Mouse (Mus musculus): ENCODE data around the gene Ctnna2.

The Ctnna2 gene

DNA sequence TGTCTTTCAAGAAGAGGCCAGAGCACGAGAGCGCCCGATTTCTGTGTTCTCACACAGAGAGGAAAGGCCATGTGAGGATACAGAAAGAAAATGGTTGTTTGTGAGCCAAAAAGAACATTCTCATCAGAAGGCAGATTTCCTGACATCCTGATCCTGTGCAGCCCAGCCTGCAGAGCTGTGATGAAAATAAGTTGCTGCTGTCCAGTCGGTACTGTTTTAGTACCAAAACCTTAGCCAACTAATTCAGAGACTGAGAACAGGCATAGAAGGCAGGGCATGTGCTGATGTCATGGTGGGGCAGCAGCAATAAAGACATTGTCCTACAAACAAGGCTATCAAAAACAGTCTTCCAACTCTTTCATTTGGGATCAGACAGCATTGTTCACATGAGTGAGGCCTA lies 549.1 kb downstream of the Ctnna2 start:
- no peak for DNase-seq (ENCODE audit: low read depth, low spot score)

DNA sequence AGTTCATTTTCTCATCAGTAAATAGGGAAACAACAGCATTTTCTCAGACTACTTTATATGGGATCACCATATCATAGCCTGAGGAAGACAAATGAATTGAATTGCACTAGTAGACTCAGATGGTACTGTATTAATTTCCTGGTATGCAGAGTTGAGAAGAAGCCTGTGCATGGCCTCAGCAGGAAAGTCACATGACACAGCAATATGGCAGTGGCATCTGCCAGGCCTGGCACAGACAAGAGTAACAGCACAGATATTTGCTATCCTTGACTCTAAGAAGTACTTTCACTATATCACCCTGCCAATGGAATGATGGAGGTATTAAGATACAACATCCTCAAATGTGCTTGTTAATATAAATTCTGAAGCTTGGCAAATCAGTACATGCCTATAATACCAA lies 553.8 kb downstream of the Ctnna2 start:
- no peak for DNase-seq (ENCODE audit: low read depth, low spot score)

GRCm38 (mm10) chr6:77424826-77425225 lies 554.7 kb downstream of the Ctnna2 start:
- DNase-seq (ENCODE audit: low read depth, low spot score), result no peak

- DNase-seq (ENCODE audit: low read depth, low spot score), result no peak
Measured at GRCm38 (mm10) chr6:77421564-77422139, 557.8 kb downstream of the Ctnna2 start.

- no peak for DNase-seq (ENCODE audit: low read depth, low spot score)
Measured at GRCm38 (mm10) chr6:77416999-77417398, 562.5 kb downstream of the Ctnna2 start.

DNA sequence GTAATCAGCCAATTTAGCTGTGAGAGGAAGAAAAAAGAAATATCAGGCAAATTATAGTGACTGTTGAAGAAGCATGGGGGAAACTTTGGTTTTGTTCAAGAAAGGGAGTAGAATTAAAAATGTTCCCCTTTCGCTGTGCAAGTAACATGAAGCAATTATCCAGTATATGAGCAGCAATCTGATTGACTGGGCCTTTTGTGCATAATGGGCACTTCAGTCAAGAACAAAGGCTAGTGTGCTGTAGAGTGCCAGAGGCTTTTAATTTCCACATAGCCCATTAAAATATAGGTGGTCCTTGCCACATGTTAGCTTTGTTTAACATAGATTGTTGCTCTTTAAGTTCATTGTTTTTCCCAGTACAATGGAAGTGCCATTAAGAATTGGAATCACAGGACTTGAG lies 566.0 kb downstream of the Ctnna2 start:
- no peak for DNase-seq (ENCODE audit: low read depth, low spot score)

- no peak for DNase-seq (ENCODE audit: low read depth, low spot score)
Measured at GRCm38 (mm10) chr6:77408481-77408880, 571.0 kb downstream of the Ctnna2 start.

DNA sequence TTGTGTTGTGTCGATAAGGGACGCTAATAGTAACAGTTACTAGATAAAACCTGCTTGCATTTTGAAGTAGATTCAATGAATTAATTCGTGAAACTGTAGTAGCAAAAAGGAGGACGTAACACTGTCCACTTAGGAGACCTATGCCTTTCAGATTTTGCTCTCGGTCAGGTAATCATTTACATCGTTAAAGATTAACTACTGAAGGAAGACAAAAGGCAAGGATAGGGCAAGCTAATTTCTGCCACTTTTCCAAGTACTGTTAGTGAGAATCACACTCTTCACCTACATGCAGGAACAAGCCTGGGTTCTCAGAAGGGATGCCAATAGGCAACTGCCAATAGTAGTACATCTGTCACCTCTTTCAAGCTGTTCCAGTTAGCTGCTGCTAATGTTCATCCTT lies 578.7 kb downstream of the Ctnna2 start:
- DNase-seq (ENCODE audit: low read depth, low spot score), result no peak

- DNase-seq (ENCODE audit: low read depth, low spot score), result no peak
Measured at GRCm38 (mm10) chr6:77391663-77392062, 587.8 kb downstream of the Ctnna2 start.

DNA sequence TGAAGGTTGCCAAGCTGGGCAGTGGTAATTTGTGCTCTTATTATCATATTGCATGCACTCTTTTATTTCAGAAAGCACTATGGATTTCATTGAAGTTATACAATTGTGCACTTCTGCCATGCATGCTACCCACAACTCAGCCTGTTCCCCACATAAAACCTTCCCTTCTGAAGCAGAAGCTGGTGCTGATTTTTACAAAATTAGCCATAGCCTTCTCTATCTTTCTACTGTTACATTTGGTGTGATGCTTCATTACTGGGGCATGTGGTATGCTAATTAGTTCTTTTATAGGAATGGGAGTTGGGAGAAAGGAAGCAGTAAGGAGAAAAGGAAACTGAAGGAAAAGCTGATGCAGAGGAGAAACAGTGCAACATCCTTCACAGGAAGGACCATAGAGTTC lies 598.2 kb downstream of the Ctnna2 start:
- DNase-seq (ENCODE audit: low read depth, low spot score), result no peak

GRCm38 (mm10) chr6:77373132-77373531 lies 606.4 kb downstream of the Ctnna2 start:
- no peak for DNase-seq (ENCODE audit: low read depth, low spot score)

DNA sequence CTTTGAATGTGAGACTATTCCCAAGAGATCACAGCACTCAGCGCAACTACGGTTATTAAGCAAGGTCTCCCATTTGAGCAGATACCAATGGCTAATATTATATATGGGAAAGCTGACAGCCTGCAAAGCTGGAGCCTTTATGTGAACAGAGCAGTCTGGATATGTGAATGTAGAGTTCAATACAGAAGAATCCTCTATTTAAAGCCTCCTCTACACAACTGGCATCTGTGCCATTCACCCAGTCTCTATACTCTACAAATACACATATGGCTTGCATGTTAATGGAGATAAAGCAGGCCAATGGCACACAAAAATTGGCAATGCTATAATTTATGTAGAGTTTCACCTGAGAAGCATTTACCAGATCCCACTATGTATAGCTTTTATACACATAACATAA lies 608.4 kb downstream of the Ctnna2 start:
- DNase-seq (ENCODE audit: low read depth, low spot score), result no peak

DNA sequence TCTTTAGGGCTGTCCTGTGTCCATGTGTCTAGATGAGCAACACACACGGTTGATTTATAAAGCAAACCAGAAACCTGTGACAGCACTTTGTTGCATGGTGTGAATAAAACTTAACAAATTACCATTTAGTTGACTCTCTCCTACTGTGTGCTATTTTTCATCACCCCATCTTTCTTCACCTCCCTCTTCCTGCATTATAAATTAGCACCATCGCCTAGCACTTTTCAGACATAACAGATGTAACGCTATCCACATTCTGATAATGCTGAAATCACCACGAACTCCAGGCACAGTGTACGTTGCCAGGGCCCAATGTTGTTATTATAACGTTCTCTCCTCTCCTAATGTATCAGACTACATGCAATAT lies 621.0 kb downstream of the Ctnna2 start:
- no peak for DNase-seq (ENCODE audit: low read depth, low spot score)

DNA sequence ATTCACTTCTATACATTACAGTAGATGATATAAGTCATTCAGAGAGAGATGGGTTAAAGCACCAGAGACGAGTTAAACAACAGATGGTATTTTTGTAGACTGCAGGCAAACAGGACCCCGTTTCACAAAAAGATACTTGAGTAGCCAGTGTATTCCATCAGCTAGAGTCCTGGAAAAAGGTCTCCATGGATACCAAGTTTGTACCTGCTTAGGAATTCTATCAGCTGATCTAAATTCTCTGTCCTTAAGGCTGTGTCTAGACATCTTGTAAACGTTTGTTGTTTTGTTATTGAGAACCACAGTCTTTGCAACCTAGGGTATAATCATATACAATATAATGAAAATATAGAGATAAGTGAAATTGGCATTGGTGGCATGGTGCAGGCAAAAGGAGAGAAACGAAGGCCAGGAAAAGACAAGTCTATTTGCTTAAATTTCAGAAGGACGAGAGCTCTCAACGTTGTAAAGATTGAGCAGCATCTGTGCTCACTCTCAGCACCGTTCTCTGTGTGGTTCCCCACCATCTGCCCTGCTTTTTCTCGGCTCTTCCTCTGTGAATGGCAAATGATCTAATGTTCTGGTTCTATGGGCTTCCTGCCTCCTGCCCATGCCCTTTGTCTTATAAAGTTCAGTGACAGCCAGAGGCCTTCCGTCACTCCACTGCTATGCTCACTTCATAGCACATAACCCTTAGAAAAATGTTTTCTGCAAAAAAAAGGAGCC lies 621.6 kb downstream of the Ctnna2 start:
- DNase-seq (ENCODE audit: low read depth, low spot score), result no peak

DNA sequence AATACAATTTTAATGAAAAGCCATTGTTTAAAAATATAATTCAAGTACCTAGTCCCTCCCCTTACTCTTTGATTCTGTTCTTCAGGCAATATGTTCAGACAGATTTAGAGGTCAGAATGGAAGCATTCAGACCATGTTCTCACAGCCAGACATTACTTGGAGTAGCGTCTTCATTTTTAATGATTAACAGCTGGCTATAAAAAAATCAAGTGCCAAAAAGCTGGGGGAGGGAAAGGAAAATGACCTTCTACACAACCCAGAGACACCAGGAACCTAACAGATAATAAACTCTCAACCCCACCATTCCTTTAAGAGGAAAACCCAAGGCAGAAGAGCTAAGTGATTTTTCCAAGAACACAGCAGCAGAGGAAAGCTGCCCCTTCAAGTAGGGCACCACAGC lies 624.7 kb downstream of the Ctnna2 start:
- no peak for DNase-seq (ENCODE audit: low read depth, low spot score)

GRCm38 (mm10) chr6:77343781-77344180 lies 635.7 kb downstream of the Ctnna2 start:
- DNase-seq (ENCODE audit: low read depth, low spot score), result no peak

DNA sequence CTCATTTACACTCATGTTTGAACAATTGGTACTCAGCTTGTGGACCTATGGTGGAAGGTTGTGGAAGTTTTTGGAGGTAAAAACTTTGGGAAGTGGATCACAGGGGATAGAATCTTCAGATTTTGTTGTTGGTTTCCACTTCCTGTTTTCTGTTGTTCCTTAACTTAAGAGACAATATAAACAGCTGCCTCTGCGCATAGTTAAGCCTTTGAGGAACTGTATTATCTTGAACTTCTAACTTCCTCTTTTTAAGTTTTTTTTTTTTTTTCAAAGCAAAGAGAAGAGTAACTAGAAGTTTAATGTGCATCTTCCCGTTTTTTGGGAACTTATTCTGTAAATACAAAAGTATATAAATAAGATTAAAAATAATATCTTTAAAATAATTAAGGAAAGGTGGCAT lies 644.0 kb downstream of the Ctnna2 start:
- DNase-seq (ENCODE audit: low read depth, low spot score), result no peak

DNA sequence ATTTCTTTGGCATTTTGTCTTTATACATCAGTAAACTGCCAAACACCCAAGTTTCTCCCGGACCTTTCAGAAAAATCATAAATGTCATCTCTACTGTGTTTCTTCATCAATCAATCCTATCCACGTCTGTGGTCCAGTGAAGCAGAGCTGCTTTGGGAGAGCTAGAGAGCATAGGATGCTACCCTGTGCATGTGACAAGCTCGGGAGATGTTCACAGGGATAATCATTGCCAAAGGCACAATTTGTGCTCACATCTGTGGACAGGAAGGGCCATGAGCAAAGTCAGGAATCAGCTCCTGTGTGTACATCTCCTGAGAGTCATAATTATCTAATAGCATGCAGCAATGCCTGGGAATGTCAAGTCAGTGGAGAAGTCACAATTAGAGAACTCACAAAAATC lies 654.8 kb downstream of the Ctnna2 start:
- DNase-seq (ENCODE audit: low read depth, low spot score), result no peak

- DNase-seq (ENCODE audit: low read depth, low spot score), result no peak
Measured at GRCm38 (mm10) chr6:77324327-77324726, 655.2 kb downstream of the Ctnna2 start.

DNA sequence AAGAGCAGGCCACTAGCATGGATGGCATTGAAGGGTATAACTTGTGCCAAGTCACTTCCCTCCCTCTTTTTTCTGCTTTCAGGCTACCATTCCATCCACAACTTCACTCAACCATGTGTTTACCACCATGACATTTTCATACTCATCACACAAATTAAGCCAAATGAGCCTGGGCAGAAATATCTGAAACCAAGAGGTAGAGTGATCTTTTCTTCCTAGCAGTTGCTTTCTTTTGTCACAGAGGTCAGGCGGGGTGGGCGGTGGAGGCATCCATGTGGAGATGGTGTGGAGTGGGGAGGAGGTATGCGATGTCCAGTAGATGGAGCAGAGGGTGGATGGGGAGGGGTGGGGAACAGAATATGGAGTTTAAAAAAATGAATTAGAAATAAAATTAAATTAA lies 672.7 kb downstream of the Ctnna2 start:
- no peak for DNase-seq (ENCODE audit: low read depth, low spot score)

DNA sequence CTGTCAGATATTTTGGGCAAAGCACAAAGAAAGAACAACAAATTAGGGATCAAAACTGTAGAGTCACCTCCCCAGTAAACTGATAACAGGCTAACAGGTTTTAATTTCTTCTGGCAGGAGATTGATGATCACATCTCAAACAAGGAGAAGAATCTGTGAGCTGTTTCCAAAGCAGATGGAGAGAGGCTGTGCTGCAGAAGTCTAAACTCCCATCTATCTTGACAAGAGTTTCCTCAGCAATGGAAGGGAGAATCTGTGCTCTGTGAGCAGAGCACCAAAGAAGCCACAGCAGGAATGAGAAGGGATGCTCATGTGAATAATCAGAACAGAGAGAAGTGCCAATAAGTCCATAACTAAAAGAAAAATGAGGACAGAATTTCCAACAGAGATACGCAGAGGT lies 678.2 kb downstream of the Ctnna2 start:
- no peak for DNase-seq (ENCODE audit: low read depth, low spot score)

GRCm38 (mm10) chr6:77291415-77291814 lies 688.1 kb downstream of the Ctnna2 start:
- no peak for DNase-seq (ENCODE audit: low read depth, low spot score)

- no peak for DNase-seq (ENCODE audit: low read depth, low spot score)
Measured at GRCm38 (mm10) chr6:77288402-77288801, 691.1 kb downstream of the Ctnna2 start.

GRCm38 (mm10) chr6:77286317-77286716 lies 693.2 kb downstream of the Ctnna2 start:
- DNase-seq (ENCODE audit: low read depth, low spot score), result no peak
